In genomic region chrX:101518006-101518405, GRCm38 (mm10) we compare ENCODE assay signal across 25 mouse cellular contexts.
"Had no signal": no experiment of that assay in that cellular context is flagged by ENCODE, and none has a peak within 500 bp of the region (broad histone marks: within the 10 kb centered on the region; RNA-seq: fewer than 3 reads in every experiment).

No protein-coding gene starts in this region.

- ATAC-seq: forebrain, embryonic 13.5 days; forebrain, embryonic 14.5 days; forebrain, embryonic 15.5 days; forebrain, embryonic 16.5 days; forebrain, postnatal 0 days had no signal

- H3K27ac ChIP-seq: embryonic facial prominence, embryonic 10.5 days; embryonic facial prominence, embryonic 12.5 days; embryonic facial prominence, embryonic 13.5 days; embryonic facial prominence, embryonic 15.5 days; forebrain, embryonic 12.5 days; forebrain, embryonic 13.5 days; forebrain, embryonic 15.5 days; gastrocnemius, adult 2 months; heart, adult 2 months; heart, embryonic 10.5 days had no signal

- H3K4me2 ChIP-seq: embryonic facial prominence, embryonic 12.5 days; embryonic facial prominence, embryonic 13.5 days; embryonic facial prominence, embryonic 15.5 days; forebrain, embryonic 12.5 days; forebrain, embryonic 13.5 days; forebrain, embryonic 15.5 days had no signal

- H3K36me3 ChIP-seq: embryonic facial prominence, embryonic 10.5 days; embryonic facial prominence, embryonic 12.5 days; embryonic facial prominence, embryonic 13.5 days; embryonic facial prominence, embryonic 15.5 days; forebrain, embryonic 12.5 days; forebrain, embryonic 15.5 days; heart, embryonic 10.5 days had no signal

- H3K27me3 ChIP-seq: embryonic facial prominence, embryonic 12.5 days; embryonic facial prominence, embryonic 13.5 days; embryonic facial prominence, embryonic 15.5 days; forebrain, embryonic 12.5 days; forebrain, embryonic 13.5 days; forebrain, embryonic 15.5 days had no signal

- H3K9me3 ChIP-seq: embryonic facial prominence, embryonic 10.5 days; embryonic facial prominence, embryonic 12.5 days; embryonic facial prominence, embryonic 13.5 days; embryonic facial prominence, embryonic 15.5 days; forebrain, embryonic 12.5 days; forebrain, embryonic 15.5 days; heart, embryonic 10.5 days had no signal

- H3K4me1 ChIP-seq: embryonic facial prominence, embryonic 10.5 days; embryonic facial prominence, embryonic 12.5 days; embryonic facial prominence, embryonic 13.5 days; embryonic facial prominence, embryonic 15.5 days; forebrain, embryonic 12.5 days; forebrain, embryonic 13.5 days; forebrain, embryonic 15.5 days; heart, embryonic 10.5 days had no signal

- H3K9ac ChIP-seq: embryonic facial prominence, embryonic 12.5 days; embryonic facial prominence, embryonic 13.5 days; embryonic facial prominence, embryonic 15.5 days; forebrain, embryonic 12.5 days; forebrain, embryonic 13.5 days; forebrain, embryonic 15.5 days; forebrain, postnatal 0 days had no signal

- DNase-seq: cerebellum, adult 9-11 months; cerebellum, postnatal 10 days; cerebellum, postnatal 14 days; cerebellum, postnatal 25 days; cerebellum, postnatal 36 days; embryo, embryonic 11 days; forebrain, postnatal 0 days; gastrocnemius, adult 2 months; gastrocnemius, postnatal 10 days; gastrocnemius, postnatal 14 days; gastrocnemius, postnatal 25 days; gastrocnemius, postnatal 36 days; heart, adult 18-20 months; heart, adult 2 months had no signal

- H3K4me3 ChIP-seq: embryonic facial prominence, embryonic 10.5 days; embryonic facial prominence, embryonic 12.5 days; embryonic facial prominence, embryonic 13.5 days; embryonic facial prominence, embryonic 15.5 days; erythroblast, embryonic 14.5 days; forebrain, embryonic 12.5 days; forebrain, embryonic 13.5 days; forebrain, embryonic 15.5 days; gastrocnemius, adult 2 months; heart, adult 2 months; heart, embryonic 10.5 days had no signal
